Mouse (Mus musculus) cerebellum, adult 11-12 months (tissue): ENCODE data around the gene Rtn1.

Source experiments
- DNase-seq: peaks from one replicate; pipeline ENCODE4 v3.0.0; 2022

Rtn1 gene

DNA sequence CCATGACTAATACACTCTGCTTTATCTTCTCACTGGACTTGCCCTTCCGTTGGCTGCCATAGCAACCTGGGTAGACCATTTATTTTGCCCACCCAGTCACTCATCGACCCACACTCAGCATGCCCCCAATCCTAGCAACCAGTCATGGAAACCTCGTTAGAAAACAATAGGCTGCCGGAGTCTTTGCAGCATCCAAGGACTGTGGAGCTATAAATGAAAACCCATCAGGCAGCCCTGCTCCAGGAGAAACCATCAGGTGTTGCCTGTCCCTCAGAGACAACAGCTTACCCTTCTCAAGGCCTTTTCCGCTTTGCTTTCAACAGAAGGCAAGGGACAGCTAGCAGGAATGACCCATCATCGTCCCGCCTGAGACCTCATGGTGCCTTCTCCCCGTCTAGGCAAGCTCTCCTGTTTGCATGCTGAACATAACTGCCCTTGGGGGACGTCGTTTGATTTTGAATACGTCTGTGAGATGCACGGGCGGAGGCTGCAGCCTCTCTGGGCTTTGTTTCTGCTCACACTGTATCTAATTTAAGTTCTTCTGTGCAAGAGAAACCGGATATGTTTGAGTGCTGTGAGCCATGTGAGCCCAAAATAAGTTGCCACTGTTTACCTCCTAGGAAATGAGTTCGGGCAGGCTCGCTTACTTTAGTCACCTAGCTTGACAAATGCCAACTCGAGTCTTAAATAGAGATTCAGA lies 34.8 kb downstream of the Rtn1 start:
- no peak for DNase-seq

DNA sequence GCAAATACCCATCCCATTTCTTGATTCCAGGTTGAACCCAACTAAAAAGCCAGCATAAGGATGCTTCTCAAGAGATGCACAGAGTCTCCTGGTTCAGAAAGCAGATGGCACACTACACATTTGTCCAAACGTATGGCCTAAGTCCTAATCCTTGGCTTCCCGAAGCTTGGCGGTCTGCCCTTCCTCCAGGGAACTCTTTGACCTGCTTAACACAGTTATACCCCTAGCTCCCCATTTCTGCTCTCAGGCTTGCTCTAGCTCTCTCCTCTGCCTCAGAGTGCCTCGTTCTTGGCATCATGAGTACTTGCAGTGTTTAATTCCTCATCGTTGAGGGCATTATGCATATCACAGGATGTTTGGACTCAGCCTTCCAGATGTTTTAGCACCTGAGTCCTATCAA lies 38.8 kb downstream of the Rtn1 start:
- DNase-seq = peak; percentile 90

DNA sequence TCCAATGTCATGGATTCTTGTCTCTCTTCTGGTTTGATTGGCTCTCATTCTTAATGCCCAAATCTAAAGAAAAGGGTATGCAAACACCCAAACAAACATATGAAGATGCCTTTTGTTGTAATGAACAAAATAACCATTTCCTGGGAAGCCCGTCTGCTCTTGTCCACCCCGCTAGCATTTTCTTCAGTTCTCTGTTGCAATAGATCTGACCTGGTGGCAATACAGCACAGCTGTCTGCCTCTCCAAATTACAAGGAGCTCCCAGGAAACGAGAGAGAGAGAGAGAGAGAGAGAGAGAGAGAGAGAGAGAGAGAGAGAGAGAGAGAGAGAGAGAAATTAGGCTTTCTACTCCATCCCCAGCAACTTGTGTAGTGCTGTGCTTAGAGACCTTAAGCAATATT lies 42.1 kb downstream of the Rtn1 start:
- no peak for DNase-seq

DNA sequence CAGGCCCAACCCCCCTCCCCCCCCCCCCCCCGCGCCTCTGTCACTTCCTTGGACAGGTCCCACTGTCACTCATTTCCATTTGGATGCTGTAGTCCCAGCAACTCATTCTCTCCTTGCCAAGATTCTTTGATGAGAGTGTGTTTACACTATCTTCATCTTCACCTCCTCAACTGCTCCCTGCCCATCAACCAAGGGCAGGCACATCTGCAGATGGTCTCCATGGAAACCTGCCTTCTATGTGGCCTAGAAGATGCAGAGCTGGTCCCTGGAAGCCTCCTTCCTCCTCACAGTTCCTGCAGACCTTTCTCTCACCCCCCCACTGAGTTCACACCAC lies 42.8 kb downstream of the Rtn1 start:
- peak; percentile 4 for DNase-seq

DNA sequence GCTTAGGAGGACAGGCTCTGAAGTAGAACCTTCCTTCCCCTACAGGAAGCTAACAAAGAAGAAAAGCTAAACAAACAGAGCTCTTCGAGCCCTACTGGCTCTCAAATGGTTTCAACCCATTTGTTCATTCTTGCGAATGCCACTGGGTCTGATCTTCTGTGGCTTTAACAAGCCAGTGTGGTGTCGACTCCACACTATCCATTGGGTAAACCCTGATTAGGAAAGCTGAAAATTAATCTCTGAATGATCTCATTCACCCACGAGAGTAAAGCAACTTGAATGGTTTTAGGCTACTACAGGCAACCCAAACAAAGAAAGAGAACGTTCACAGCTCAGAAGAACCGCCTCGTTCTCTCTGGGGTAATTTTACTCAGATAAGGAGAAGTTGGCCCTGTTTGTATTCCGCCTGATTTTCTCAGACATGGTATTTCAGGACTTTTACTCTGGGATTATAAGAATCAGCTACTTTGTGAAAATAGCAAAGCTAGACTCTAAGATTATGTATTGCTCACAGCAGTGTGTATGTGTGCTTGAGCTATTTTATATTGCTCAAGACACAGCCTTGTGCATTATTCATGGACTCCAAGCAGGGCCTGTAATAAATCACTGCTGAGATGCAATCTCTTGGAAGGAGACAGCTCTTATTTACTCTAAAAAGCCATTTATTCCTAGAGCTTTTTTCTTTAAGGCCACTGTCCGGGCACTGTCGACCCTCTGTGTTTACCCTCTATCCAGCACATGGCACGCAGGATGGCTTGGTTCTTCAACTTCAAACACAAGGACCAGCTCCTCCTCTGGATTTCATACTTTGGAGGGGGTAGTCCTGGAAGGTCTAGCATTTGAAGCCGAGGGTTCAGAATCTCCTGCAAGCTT lies 43.4 kb downstream of the Rtn1 start:
- DNase-seq = peak; percentile 7

DNA sequence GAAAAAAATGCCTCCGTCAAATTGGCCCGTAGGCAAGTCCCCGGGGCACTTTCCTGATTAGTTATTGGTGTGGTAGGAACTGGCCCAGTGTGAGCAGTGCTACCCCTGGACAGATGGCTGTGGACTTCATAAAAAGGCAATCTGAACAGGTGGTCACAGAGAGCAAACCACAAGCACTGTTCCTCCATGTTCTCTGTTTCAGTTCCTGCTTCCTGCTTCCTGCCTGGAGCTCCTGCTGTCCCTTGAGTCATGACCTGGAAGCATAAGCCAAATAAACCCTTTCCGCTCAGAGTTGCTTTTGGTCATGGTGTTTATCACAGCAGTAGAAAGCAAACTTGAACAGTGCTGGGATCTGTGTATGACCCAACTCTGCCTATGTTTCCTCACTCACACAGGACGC lies 44.3 kb downstream of the Rtn1 start:
- no peak for DNase-seq

GRCm38 (mm10) chr12:72361701-72362354 lies 47.0 kb downstream of the Rtn1 start:
- DNase-seq = no peak

GRCm38 (mm10) chr12:72360926-72361615 lies 47.8 kb downstream of the Rtn1 start:
- no peak for DNase-seq

DNA sequence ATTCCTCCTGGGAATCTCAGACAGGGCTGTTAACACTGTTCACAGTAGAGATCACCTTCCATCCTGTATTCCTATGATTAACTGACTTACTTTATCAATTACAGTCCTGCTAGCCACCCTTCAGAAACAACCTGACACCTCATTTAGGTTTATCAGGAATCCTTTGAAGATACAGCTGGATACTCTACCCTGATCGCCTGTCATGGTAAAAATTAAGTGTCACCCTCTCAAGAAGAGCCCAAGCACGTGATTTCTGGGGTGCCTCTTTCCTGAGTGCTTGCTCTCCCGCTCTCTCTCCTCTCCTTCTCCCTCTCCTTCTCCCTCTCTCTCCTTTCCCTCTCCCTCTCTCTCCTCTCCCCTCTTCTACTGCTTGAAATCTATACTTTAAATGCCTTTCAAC lies 49.0 kb downstream of the Rtn1 start:
- DNase-seq = no peak

GRCm38 (mm10) chr12:72357667-72358420 lies 51.0 kb downstream of the Rtn1 start:
- no peak for DNase-seq

DNA sequence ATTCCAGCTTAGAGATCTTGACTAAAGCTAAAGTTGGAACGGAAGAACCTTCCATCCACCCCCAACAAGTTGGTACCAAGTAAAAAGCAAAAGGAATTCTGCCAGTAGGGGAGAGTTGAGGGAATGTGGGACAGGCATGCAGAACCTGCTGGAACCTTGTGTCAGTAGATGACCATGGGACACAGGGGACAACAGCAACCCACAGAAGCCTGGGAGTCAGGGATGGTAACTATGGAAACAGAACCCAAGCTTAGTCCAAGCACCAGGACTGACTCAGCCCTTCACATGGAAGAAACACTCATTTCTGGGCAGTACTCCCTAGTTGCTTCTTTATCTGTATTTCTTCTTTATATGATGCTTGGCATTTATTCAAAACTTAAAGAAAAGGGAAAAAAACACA lies 54.6 kb downstream of the Rtn1 start:
- DNase-seq = no peak

DNA sequence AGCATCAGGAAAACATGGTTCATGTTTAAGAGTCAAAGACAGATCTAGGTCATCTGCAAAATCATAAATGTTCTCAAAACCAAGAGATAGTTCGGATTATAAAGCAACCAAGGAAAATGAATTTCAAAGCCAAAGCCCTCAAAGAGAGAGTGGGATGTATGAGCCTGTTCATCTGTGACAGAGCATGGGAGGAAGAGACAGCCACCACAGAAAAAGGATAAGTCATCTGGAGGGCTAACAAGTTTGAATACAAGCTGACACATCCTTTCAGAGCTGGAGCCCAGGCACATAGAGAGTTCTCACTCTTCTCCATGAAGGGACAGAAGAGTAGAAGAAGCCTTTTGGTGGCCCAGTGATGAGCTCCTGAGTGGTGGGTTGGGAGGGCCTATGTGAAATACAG lies 55.3 kb downstream of the Rtn1 start:
- DNase-seq = no peak

GRCm38 (mm10) chr12:72348508-72348907 lies 60.3 kb downstream of the Rtn1 start:
- peak; percentile 52 for DNase-seq

GRCm38 (mm10) chr12:72347184-72347583 lies 61.7 kb downstream of the Rtn1 start:
- DNase-seq = no peak

DNA sequence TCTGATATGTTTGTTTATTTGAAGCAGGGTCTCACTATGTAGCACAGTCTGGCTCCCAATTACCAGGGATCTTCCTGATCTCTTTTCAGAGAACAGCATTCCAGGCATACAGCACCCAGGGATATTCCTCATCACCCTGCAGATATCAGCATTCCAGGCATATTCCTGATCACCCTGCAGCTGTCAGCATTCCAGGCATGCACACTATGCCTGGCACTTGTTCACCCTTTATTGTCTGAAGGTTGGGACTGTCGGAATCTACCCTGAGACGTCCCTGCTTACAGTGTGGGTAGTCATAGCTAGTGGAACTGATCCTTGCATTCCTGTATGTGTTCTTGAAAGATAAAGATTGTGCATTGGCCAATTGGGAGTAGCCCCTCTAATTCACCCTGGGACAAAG lies 65.2 kb downstream of the Rtn1 start:
- DNase-seq = no peak

DNA sequence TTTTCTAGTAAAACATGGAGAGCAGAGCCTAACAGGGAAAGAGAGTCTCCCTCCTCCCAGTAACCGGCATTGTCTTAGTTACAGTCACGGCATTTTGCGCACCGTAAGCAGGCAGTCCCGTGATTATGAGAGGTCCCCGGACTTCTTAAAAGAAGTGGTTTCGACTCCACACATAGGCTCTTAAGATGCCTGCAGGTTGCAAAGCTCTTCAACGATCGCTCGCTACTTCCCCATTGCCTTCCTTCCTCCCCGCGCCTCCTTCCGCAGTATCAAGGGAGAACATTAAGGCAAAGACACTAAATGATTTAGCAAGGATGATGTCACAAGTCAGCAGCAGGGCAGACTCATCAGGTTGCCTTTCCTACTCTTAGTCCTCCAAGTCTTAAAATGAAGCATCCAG lies 72.8 kb downstream of the Rtn1 start:
- no peak for DNase-seq

- DNase-seq = no peak
These were observed 76.3 kb downstream of the Rtn1 start for GRCm38 (mm10) chr12:72332488-72333013.

GRCm38 (mm10) chr12:72331912-72332487 lies 76.9 kb downstream of the Rtn1 start:
- DNase-seq = no peak

DNA sequence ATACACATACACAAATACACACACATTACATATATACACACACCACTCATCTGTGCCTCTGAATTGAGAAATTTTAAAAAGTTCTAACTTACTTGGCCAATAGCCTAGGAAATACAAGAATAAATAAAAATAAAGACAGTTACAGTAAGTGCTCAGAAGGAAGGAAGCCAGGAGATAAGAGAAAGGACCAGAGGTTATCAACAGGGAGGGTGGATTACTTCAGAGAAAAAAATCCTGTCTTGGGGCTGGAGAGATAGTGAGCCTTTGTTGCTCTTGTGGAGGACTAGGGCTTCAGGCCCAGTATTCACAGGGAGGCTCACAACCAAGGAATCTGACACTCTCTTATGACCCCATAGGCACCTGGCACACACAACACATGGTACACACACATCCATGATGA lies 82.8 kb downstream of the Rtn1 start:
- DNase-seq = no peak

GRCm38 (mm10) chr12:72325025-72325424 lies 83.8 kb downstream of the Rtn1 start:
- DNase-seq = no peak

DNA sequence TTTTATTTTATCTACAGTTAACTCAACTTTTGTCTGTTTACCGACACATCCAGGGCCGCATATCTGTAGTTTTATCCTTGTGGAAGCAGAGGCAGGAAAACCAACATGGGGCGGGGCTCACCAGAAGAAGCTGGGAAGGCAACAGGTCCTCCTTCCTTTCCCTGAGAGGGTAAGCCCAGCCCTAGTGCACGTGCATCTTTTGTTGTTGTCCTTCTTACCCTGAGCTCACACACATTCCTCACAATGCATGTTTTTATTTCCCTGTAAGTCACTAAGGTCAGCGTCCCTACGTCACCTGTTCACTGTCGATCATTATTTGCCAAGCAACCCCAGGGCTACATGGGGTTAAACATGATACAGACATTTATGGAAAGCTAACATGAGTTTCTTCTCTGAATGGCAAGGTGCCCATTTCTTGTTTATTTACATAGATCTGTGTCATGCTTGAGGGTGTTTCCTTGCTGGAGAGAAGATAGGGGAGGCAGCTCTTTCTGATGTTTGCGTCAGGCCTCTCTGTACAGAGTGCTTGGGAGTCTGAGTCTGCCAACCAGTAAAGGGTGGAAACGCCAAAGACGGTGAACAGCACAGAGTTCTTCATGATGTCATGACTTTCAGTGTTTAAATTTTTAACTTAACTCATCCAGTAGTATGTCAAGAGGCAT lies 84.5 kb downstream of the Rtn1 start:
- DNase-seq = no peak
